Mouse (Mus musculus): ENCODE measurements at regions not wholly inside any gene's neighbourhood (a gene's known extent, or its start where the extent isn't known, plus 50 kb on each side); places are given as distances from the start of the nearest gene placed in this dataset.
"Not testable (repeated sequence)": the region's sequence is repeated elsewhere in the genome, so short reads cannot be mapped to it uniquely, and the experiment has no call there.

DNA sequence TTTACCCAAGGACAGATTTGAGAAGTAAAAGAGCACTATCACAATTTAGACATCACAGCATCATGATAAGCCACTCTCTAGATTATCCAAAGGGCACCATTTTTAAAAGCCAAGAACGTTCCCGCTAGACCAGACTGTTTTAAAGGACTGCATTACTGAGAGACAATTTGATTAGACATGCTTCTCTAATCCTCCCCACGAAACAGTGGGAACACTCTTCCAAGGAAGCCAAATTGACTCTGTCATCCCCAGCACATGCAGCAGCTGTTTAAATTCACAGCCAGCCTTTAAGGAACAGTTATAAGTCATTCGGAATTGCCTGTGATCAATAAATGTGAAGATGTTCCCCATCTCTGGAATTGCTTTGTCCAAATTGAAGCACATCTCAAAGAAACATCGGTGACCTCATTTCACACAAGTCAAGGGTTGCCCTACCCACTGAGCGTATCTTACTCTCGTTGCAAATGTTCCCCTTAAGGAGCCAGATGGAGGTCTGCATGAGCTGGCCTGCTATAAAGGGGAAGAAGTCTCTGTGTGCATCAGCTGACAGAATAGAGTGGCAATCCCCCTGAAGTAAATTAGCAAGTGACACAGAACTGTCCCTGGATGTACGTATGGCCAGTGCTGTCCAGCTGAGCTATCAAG lies 393.2 kb downstream of the Pid1 start:
- no peak for DNase-seq (ENCODE audit: low spot score)

DNA sequence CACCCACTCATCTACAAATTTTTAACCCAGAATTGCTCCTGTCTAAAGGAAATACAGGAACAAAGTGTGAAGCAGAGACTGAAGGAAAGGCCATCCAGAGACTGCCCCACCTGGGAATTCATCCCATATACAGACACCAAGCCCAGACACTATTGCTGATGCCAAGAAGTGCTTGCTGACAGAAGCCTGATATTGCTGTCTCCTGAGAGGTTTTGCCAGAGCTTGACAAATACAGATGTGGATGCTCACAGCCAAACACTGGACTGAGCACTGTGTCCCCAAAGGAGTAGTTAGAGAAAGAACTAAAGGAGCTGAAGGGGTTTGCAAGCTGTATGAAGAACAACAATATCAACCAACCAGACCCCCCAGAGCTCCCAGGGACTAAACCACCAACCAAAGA lies 399.3 kb downstream of the Pid1 start:
- DNase-seq (ENCODE audit: low spot score): not testable (repeated sequence)

GRCm38 (mm10) chr1:83961761-83962160 lies 402.2 kb downstream of the Pid1 start:
- no peak for DNase-seq (ENCODE audit: low spot score)

- DNase-seq (ENCODE audit: low spot score): no peak
Measured at GRCm38 (mm10) chr1:83959756-83960155, 404.2 kb downstream of the Pid1 start.

GRCm38 (mm10) chr1:83922900-83923299 lies 441.1 kb downstream of the Pid1 start:
- no peak for DNase-seq (ENCODE audit: low spot score)

- DNase-seq (ENCODE audit: low spot score): no peak
Measured at GRCm38 (mm10) chr1:83915454-83915853, 448.5 kb downstream of the Pid1 start.

DNA sequence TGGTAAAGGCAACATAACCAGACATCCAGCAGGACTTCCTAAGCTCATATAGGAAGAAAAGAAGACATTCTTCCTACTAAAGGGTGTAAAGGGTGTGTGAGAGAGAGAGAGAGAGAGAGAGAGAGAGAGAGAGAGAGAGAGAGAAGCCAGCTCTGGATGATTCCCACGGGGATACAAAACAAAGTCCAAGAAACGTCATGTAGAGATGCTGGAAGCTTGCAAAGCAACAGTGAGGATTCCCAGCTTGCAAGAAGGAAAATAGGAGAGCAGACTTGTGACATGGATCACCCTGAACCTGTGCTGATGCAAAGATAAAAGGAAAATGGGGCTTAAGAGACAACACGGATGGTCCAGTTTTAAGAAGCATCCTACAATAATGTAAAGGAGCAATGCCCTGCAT lies 456.6 kb downstream of the Pid1 start:
- DNase-seq (ENCODE audit: low spot score): no peak

GRCm38 (mm10) chr1:83906906-83907305 lies 457.1 kb downstream of the Pid1 start:
- DNase-seq (ENCODE audit: low spot score): no peak

DNA sequence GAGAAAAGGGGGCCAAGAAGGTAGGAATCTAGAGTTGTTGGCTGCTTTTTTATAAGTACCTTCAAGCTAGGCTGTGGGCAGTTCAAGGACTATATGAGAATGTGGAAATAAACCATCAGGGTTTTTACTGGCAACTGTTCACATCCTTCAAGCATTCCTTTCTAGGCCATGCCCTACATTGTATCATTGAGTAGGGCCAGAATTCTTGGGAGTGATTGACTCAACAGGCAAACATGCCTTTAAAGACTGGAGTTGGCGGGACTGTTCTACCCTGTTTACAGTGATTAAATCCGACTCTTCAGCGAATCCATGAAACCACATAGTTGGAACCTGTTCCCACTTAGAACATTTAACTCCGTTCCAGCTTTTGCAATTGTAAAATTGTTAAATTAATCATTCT lies 463.8 kb downstream of the Pid1 start:
- DNase-seq (ENCODE audit: low spot score): no peak

- DNase-seq (ENCODE audit: low spot score): no peak
Measured at GRCm38 (mm10) chr1:83896650-83897049, 467.3 kb downstream of the Pid1 start.

- DNase-seq (ENCODE audit: low spot score): no peak
Measured at GRCm38 (mm10) chr1:83879109-83879399, 471.1 kb upstream of the Sphkap start.

- DNase-seq (ENCODE audit: low spot score): no peak
Measured at GRCm38 (mm10) chr1:83878330-83879108, 470.5 kb upstream of the Sphkap start.

DNA sequence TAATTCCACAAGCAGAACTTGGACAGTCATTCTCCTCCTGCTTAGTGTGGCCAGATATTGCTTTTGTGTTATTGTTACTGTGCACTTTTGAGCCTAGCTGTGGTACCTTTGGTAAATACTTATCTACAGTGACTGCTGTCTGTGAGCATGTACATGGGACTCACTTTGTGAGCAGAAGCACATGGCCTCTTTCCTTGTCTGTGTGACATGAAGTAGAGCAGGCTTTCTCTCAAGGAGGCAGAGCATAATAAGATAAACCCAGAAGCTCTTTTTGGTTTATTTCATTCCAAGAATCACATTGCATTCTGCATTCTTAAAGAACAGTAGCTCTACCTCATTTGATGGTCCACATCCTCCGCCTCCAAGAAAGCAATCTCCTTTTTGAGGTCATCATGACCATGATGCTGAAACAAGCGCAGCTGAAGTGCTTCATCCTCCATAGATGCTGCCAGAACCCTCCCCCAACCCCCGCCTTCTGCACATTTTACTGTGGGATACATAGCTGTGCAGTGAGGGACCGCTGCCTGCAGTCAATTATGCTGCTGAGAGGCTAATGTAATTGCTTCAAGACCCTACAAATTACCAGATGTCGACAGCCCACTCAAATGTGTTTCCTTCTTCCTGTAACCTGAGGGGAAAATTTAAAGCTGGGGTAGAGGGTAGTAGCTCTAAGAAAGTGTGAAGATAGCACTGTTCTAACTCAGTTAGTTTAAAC lies 463.0 kb upstream of the Sphkap start:
- no peak for DNase-seq (ENCODE audit: low spot score)

DNA sequence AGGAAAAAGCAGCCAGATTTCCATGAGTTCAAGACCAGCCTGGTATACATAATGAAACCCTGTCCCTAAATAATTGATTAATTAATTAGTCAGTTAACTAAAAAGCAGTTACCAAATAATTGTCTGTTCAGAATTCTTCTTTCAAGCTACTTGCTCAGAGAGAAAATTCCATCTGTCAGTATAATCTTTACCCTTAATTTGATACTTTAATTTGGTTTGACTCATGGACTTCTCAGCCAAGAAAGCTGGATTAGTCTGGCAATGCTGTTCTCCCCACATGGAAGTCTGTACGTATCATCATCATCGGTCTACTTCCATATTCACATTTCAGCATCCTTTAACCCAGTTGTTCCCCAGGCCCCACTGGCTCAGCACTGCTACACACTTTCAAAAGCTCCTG lies 461.0 kb upstream of the Sphkap start:
- DNase-seq (ENCODE audit: low spot score): no peak

- no peak for DNase-seq (ENCODE audit: low spot score)
Measured at GRCm38 (mm10) chr1:83862541-83862940, 454.5 kb upstream of the Sphkap start.

DNA sequence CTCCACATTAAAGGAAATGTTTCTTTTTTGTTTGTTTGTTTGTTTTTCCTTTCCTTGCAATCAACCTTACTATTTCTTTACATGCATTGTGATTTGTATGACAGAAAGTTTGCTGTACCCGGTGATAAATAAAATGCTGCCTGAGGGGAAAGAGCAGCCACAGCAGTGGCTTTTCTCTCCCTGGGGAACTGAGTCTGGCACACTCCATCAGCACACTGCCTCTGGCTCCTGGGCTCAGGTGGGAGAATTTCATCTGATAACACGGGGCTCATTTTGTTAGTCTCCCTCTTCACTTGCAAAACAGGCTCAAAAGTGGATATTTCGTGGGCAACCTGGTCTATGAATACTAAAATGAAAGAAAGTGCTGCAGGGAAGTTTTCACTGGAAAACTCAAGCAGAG lies 454.1 kb upstream of the Sphkap start:
- no peak for DNase-seq (ENCODE audit: low spot score)

DNA sequence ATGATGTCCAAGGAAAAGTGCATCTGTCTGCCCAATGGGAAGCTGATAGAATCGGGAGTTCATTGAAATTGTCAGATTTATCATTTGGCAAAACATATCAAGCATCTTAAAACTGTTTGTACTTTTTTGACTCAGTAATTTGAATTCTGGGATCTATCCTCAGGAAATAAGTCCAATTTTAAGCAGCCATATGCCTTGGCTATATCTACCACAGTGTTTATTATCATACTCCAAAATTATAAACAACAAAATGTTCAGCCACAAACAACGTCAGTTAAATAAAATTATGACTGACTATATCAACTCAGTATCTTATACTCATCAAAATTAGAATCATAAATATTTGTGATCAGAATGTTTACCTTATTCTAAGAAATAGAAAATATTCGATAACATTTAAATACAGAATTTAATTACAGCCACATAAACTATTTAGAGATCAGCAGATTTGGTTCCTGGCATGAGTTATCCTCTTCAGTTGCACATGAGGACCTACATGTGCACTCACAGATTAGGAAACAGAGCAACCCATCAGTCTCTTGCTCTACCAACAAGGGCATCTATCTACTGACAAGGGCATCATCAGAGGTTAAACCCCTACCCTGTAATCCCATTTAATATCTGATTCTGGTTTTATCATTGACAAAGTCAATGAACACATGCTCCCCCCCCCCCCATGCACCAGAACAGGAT lies 451.9 kb upstream of the Sphkap start:
- DNase-seq (ENCODE audit: low spot score): no peak

- no peak for DNase-seq (ENCODE audit: low spot score)
Measured at GRCm38 (mm10) chr1:83853996-83854395, 446.0 kb upstream of the Sphkap start.

DNA sequence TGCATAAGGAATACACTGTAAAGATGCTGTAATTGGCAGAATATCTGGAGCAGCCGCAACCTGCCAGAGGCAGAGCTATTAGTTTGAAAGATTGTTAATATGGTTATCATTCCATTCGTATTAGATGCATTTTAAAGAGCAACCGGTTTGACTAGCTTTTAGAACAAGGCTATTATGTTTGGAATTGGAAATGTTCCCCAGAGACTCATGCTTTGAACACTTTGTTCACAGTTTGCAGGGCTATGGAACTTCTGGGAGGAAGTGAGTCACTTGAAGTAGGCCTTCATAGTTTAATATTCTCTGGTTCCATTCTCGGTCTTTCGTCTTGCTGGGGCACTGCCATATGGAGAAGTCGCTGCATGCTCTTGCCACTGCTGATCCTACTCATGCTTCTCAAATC lies 443.1 kb upstream of the Sphkap start:
- no peak for DNase-seq (ENCODE audit: low spot score)

DNA sequence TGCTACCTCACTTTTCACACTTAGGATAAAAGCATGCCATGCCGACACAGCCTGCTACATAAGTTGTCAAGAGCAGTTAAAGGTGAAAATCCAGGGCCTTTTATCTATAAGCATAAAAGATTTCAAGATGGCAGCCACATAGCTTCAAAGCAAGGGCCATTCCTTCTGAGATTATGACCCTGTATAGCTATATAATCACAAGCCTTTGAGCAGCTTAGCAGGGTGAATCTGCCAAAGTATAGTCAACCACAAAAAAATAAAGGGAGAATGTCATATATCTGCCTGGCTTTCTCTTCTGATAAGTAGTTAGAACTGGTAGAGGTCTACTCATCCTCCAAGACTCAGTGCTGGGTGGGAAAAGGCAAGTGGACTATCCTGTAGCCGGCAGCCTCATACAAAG lies 440.4 kb upstream of the Sphkap start:
- no peak for DNase-seq (ENCODE audit: low spot score)

GRCm38 (mm10) chr1:83847992-83848391 lies 440.0 kb upstream of the Sphkap start:
- no peak for DNase-seq (ENCODE audit: low spot score)

DNA sequence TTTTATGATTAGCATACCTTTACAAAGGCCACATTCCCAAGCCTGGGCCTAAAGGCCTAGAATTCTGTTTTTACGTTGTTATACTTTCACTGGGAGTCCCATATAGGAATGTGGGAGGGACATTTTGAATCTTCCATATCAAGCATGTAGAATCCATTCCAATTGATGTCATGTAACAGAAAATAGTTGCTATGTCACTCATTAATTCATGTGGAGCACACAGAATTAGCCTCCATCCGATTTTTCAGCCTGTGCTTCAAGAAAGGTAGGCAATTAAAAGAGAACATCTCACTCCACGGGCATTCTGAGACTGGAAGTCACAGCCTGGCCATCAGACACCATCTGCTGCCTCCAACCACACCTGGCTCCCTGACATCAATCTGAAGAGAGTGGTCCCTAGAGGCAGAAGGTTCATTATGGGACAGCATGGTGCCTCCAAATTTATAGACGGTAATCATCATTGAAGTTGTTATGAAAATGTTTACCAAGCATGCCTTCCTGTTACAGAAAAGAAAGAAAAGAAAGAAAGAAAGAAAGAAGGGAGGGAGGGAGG lies 436.9 kb upstream of the Sphkap start:
- DNase-seq (ENCODE audit: low spot score): no peak

GRCm38 (mm10) chr1:83835965-83836364 lies 428.0 kb upstream of the Sphkap start:
- no peak for DNase-seq (ENCODE audit: low spot score)

All from left cerebral cortex, adult 11 months (tissue).